Mouse (Mus musculus) adrenal gland, adult 8-10 months (tissue): ENCODE results near the gene Nrxn3. TPM values are rescaled to one million over a fixed set of nuclear protein-coding genes. Genes with fewer than 3 reads are reported as not detected.

Experiments used
- DNase-seq: peaks from one replicate; pipeline ENCODE4 v3.0.0; 2022
- total RNA-seq, 4 experiments: library from RNA; stranded (reverse); gene quantifications; 2 replicates each; pipeline ENCODE4 v1.2.4; 2022

Nrxn3 gene
- total RNA-seq, 4 experiments from 2014 or later: 0.17 to 0.49 (median 0.32) TPM

DNA sequence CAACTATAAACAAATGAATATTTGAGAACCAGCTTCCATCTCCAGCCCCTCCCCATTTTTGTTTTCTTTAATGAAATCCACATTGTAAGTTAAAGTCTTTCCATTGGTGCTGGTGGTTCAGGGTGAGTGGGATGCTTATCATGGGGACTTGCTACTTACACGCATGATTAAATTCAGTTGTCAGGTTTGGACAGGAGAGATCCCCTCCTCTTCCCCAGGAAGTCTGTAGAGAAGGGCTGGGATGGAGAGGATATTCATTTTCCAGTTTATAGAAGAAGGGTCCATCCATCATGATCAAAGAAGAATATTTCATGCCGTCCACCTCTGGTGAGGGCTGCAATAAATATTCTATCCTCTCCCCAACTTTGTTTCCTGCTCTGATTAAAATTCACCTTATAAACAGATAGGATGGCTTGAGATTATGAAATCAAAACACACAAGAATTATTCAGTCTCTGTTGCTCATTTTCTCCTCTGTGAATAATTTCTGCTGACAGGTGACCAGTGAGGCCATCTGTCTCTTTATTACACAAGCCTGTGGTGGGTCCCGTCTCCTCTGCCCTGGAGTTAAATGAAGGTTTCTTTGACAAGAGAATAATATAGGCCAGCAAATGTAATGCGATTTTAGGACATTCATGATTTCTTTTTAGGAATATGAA lies 830.7 kb downstream of the Nrxn3 start:
- no peak for DNase-seq

DNA sequence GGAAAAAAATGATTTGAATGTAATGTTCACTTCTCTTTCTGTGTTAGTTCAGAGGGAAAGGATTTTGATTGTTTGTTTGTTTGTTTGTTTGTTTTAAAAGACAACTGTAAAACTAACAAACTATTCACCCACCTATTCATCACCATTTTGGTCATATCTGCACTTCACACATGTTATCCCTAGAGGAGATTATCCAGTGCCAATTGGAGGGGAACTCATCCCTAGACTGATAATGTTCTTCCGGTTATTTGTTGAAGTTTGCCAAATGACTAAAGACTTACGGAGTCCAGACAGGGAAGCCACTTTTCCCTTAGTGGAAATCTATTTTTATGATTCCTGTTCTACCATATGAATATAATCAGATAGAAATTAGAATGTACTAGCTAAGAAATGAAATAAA lies 831.5 kb downstream of the Nrxn3 start:
- no peak for DNase-seq

DNA sequence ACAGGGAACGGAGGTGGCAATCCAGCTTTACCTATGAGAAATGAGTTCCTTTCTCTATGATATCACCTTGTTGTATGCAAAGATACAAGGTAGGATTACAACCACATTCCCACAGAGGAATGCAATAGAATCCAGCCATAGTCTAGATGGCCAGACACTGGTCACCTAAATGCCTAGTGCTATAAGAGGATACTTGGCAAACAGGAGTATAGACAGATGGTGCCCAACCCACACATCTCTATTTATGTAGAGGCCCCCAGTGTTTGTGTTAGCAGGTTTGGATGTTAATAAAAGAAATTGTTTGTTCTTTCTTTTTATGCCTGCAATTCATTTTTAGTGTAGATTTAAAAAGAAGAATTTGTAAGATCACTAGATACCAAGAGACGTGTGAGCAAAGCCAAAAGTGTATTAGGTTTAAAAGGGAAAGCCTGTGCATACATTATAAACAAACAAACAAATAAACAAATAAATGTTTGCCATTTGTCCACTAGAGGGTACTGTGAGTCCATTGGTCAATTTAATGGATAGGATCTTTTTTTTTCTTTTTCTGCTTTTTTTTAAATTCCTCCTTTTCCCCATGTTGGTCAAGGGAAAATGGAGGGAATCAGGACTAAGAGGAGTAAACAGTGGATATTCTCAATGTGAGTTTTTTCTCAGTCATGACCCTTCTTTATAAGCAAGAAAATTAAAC lies 832.2 kb downstream of the Nrxn3 start:
- DNase-seq: no peak

DNA sequence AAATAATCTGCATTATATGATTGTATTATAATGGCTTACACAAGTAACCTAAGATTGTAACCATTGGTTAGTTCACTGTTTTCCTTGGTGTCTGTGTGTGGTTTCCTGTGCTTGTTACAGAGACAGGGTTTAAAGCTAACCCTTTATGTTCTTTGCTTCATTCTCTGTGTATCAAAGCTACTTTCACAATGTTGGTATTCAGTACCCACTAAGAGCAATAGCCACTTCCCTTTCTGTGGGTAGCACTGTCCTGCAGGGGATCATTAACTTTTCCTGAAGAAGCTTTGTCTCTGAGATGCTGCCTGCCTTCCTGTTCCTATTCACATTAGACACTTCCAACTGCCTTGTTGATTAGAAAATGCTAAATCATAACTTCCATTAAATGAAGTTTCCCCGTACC lies 836.2 kb downstream of the Nrxn3 start:
- no peak for DNase-seq

DNA sequence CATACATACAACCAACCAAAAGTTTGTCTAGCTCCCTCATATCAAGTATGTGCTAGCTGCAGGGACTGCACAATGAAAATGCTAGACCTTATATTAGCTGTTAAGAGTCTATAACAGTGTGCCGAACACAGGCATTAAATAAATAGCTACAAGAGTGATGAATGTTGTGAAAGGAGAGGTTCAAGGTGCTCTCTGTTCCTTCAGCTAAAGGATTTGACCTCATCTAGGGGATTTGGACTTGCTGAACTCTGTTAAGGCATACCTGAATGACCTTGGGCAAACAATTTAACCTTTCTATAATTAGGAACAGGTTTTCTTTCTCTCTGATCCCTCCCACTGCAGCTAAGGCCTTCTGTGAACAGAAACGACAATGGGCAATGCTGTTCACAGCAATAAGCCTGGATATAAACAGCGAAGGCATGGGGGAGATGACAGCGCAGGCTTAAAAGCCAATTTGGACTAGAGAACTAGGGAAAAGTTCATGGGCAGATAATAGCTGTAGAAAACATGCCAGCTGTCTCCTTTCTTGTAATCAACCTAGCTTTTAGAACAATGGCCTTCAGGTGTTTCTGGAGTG lies 839.4 kb downstream of the Nrxn3 start:
- DNase-seq: no peak

DNA sequence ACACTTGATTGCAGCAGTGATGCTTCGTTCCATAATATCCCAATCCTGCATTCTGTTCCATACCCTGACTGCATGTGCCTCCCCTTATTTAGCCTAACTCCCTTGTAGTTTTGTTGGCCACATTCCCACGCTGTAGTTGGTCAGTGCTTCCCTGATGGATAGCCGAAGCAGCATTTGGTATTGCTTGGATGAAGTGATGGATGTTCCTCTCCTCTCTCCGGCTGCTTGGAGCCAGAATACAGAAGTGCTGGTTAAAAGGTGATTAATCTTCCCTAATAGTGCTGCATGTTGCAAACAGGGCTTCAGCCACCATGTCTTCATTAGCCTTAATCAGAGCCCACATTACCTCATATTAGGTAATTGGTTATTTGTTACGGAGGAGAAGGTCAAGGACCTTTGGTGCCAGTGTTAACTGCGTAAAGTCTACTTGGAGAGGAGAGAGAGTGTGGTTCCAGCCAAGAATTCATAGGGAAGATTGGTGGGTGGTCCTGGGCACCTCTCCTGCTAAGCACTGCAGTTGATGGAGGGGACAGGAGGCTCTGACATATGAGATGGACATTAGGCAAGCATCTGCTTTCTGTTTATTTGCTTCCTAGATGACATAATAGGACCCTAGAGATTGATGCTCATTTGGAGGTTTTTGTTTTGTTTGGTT lies 846.2 kb downstream of the Nrxn3 start:
- DNase-seq: no peak

DNA sequence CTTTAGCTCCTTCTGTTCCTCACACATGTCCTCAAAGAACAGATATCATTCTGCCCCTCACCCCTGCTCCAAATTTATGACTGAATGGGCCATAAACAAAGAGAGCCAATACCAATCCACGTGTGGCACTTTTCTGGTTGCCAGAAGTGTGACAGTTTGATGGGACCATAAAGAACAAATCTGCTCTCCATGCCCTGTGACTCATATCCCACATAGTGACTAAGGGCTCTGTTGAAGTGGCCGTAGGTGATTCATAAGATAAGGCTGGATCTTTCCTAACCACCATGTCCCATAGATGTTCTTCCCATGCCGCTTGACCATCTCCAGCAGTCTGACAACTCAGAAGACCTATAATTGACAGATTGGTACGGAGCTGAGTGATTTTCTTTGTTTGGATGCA lies 869.8 kb downstream of the Nrxn3 start:
- DNase-seq: no peak

DNA sequence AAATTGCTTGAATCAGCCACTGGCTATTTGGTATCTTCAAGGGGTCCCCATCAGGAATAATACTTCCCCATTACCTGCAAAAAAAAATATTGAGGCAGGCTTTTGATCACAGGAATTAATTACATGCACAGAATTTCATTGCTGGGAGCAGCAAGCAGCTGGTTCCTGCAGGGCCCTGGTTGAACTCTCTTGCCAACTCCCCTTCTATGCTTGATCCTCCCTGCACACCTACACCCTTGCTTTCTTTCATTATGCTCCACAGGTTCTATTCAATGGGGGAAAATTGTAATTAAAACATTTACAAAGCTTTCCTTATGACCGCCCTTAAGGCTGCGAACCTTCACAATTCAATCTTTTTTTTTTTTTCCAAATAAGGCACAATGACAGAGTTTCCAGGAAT lies 891.0 kb downstream of the Nrxn3 start:
- no peak for DNase-seq

DNA sequence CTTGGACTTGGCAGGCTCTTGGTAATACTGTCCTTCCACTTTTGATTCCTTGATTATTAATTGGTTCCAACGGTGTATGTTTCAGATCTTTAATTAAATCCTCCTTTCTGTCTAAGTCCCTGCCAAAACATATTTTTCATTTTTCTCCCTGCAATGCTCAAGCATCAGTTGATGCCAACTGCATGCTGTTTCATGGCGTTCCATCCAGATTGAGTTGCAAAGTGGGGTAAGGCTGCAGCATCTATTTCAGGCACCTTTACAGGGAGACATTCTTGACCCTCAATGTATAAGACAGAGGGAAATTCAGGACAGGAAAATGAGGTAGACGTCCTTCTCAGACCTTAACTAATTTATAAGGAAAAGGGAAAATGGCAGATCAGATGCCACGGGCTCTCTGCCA lies 903.1 kb downstream of the Nrxn3 start:
- DNase-seq: no peak

DNA sequence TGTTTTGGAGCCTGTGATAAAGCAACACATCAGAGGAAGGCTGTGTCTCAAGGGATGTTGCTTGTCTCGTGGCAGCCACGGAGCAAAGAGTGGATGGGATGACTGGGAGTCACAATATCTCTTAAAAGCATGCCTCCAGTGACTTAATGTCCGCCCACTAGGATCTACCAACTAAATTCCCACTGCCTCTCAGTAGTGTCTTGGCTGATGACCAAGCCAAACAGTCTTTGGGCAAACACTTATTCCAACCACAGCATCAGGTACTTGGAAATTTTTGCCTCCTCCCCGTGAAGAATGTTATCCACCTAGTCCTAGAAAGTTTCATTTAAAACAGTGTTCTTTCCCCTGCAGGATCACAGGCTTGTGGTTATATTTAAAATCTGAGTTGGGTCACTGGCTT lies 917.4 kb downstream of the Nrxn3 start:
- no peak for DNase-seq

DNA sequence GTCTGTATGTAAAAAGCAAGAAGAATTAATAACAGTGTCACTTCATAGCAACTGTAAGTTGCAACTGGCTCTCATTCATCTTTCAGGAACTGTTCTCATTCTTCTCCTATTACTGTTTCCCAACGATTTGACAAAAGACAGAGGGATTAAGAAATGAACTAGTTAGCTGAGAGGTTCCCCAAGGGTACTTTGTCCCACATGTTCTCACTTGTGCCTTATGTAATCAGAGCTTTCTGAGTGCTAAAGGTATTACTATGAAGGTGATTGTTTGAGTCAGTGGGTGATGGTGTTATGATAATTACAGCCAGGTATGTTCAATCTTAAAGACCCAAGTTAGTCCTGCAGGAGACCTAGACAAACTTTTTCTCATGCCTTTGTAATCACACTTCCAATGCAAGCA lies 918.8 kb downstream of the Nrxn3 start:
- no peak for DNase-seq

DNA sequence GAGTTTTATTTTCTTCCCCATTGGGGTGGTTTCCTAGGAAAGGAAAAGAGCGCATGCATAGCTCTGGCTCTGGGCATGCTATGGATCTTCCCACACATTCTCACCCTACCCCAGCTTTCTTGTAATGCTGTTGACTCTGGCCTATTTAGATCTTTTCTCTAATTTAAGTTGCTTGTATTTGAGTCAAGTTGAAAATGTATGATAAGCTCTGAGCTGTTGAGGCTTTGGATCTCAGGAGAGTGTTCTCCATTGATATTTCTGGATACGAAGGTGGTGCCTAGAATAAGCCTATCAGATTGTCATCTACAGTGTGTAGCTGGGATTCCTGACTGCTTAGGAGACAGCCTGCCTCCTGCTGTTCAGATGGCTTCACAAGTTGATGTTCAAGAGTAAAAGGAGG lies 930.5 kb downstream of the Nrxn3 start:
- DNase-seq: no peak

DNA sequence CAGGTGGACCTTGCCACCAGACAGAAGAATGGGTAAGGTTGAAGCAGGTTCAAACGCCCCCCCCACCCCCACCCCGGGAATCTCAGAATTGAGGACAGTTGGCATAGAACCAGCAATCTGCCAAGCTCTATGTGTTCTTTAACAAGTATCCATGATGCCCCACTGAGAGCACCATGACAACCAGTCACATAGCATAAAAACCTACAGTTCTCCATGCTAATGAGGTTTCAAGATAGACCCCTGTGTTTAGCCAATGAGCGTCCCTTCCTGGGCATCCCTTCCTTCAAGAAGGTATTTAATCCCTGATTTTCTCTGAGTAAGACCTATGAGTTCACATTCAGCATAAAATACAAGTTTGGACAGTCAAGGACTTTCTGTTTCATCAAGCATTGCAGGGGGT lies 938.5 kb downstream of the Nrxn3 start:
- DNase-seq: no peak

DNA sequence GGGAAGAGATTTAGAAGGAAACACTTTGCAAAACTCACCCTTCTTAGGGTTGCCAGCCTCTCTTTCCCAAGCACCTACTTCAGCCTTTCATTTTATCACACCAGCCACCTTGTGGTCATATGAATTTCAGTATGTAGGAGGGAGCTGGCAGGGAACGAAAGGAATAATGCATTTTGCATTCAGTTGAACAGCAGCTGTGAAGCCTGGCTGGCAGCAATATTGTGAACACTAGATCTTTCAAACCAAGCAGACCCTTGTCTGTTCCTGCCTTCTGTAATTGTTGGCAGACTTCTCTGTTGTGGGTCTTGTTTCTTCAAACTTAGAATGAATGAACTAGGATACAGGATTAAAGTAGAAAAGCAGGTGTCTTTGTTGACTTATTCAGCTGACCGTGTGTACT lies 946.2 kb downstream of the Nrxn3 start:
- no peak for DNase-seq

DNA sequence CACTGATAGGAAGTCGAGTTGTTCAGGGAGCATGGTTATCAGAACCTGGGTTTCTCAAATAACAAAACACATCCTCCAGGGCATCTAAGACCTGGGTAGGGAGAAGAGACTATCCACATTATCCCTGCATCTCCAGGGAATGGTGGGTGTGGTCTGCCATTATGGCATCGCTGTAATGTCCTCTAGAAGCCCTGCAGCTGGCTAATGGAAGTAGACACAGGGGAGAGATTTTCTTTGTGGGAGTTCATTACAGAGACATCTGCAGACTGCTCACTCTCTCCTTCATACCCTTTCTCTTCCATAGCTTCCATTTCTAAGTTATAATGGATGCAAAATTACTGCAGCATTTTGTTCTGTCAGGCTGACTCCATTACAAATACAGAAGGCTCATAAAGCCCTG lies 950.1 kb downstream of the Nrxn3 start:
- DNase-seq: no peak

DNA sequence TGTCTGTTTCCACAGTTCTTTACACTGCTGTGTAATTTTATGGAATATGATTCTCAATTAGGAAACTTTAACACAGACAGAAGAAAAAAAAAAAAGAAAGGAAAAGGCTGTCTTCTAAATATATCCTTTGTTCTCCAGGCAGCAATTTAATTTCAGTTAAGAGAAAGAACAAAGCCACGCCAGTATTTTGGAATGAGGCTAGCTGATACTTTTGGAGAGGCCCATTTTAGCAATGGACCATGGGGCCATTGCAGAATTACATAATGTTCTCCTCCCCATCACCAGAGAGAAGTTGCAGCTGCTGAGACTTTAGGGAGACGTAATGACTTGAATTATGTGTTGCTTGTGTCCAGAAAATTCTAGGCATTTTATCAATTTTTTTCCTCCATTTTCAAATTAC lies 963.0 kb downstream of the Nrxn3 start:
- no peak for DNase-seq

DNA sequence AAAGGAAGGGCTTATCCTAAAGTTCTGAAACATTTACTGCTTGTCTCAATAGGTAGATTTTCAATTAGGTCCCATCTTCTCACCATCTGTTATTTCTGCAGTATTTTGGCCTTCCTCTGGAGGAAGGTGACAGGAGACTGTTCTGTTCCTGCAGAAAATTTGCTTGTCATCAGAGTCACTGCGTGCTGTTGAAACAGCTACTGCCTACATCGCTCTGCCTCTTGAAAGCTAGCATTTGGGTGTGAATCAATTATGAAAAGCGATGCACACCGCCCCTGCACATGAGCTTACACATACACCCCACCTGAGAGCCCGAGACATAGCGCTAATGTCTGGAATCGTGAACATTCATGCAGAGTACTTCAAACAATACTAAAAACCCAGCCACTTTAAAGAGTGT lies 966.4 kb downstream of the Nrxn3 start:
- DNase-seq: no peak

DNA sequence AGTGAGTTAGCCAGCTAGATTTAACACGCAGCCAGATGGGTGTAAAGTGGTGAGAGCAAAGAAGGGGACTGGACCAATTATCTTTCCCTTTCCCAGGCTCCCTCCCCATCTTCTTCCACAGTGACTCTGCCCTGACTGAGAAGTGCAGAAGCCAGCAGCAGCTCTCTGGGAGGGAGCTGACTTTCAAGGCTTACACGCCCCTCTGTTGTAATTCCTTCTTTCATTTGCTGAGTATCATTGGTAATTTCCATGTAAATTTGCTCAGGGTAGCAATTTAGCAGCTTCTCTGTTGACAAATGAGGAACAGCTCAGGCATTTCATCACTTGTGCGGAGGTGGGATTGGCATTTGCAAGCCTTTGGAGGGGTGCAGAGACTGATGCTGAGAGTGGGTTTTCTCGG lies 976.8 kb downstream of the Nrxn3 start:
- no peak for DNase-seq

DNA sequence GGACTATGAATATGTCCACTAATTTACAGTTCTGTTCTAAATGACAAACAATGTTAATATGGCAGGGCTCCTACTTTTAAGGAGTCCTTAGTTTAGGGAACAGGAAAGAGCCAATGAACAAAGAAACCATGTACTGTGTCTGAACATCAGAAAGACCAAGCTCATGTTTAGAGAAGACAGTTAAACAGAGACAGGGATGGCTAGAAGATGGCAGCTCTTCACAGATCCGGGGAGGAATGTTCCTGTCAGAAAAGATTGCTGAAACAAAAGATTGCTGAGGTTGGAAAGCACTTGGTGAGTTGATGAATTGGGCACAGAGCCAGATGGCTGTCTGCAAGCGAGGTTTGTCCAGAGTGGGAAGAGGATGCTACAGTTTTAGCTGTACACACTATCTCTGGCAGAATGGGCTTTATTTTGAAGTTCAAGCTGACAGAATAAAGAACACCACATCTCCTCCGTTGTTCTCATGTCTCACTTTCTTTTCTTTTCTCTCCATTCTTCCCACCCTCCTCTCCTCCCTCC lies 978.3 kb downstream of the Nrxn3 start:
- DNase-seq: no peak

DNA sequence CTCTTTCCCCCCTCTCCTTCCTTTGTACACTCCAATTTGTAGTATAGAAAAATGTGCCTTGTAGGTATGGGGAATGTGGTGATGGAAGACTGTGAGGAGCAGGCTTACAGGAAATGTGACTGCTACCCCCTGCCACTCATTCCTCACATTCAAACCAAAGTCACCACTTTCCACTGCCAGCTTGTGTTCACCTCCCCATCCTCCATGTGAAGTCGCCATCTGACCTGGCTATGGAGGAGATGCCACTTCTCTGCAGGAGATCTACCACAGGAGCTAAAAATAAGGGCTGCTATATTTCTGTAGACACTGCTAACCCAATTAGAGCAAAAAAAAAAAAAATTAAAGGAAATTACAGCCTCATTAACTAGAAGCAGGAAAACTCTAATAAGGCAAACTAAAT lies 980.3 kb downstream of the Nrxn3 start:
- no peak for DNase-seq

DNA sequence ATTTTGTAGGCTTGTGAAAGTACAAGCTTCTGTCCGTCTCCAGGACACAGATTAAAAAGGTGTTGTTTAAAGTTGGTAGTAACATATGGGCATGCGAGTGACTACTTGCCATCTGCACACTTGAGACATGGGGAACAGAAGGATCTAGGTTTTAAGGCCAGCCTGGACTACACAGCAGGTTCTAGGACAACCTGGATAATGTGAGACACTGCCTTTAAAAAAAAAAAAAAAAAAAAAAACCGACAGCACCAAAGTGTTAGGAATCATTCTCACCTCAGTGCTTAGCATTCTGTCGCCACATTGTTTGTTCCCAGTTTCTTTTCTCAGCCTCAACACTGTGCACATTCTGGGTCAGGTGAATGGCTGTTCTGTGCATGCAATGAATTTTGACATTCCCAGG lies 985.2 kb downstream of the Nrxn3 start:
- no peak for DNase-seq

DNA sequence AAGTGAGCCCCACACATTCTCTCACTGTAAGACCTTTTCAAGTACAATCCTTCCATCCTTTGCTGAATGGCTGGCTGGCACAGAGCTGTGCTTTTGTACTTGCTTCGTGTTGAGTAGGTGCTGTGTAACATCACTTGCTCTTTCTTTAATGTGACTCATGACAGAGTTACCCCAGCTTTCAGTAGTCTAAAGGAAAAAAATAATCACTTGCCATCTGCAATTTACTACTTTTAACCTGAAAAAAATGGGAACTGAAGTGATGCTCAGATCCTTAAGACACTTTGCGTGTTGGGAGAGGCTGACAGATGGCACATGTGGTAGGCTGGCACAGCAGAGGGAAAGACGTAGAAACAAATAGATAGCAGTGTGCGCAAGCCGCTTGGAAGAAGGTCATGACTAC lies 987.8 kb downstream of the Nrxn3 start:
- DNase-seq: no peak

DNA sequence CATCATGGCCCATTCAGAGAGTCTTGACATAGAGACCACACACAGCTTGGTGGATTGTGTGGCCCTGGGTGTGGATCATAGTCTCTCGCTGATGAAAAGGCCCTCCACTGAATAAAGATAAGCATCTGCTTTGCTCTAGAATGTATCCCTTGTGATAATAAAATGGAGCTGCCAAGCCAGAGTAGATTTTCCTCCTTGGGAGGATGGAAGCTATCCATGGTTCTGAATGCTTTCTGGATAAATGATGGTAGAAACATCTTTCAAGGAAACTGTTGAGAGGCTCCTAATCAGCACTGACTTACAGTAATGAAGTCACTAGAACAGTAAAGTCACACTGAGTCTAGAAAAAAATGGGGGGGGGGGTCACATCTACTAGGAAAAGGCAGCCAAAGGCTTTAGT lies 989.1 kb downstream of the Nrxn3 start:
- DNase-seq: no peak
